Mouse (Mus musculus) G1E (cell line): Measurements from ENCODE around the gene Polr3a.
A peak's percentile ranks its signal among the peaks of the same experiment; 100 is the strongest.

ENCODE experiments used
- CTCF ChIP-seq: IDR thresholded peaks from 2 replicates; pipeline ENCODE4 v1.5.1; 2012; ENCODE audit warnings: low read depth, low read length, inconsistent platforms, mixed read lengths
- TAL1 ChIP-seq: conservative IDR thresholded peaks from 2 replicates; pipeline ENCODE4 v1.6.1; 2012; ENCODE audit warnings: low read depth, low read length, inconsistent platforms, mixed read lengths

GRCm38 (mm10) chr14:24510218-24510617 lies 23.4 kb upstream of the Polr3a start:
- TF ChIP-seq CTCF: peak; percentile 67
- TF ChIP-seq TAL1: no peak
